Mouse (Mus musculus): ENCODE measurements around the gene Myo1e. TPM values are rescaled to one million over a fixed set of nuclear protein-coding genes. Genes with fewer than 3 reads are reported as not detected.

Gene Myo1e
- polyA plus RNA-seq, 1 experiment from 2014 or later, result 9.7 TPM

DNA sequence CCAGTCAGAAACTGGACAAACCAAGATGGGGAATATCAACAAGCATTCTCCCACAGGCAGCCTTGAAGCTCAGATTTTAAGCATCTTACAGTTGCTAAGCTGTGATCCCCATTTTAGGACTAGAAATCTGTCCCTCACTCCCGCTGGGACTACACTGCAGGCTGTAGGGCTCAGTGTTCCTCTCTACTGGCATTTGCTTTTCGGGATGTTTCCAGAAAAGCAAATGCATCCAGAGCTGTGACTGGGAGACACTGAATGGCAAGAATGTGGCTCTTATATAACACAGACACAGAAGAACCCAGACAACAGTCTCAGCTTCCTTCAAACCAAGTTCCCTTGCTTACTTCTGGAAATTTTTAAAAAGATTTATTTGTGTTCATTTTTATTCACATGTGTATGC is 158.8 kb downstream of the Myo1e start:
- Histone ChIP-seq H3K4me3 (ENCODE audit: low read depth, low read length) (no peak overlapping the region), H3K4me2 (no peak overlapping the region), H3K27me3 (ENCODE audit: control insufficient read depth, insufficient read depth, low read length) (no peaks in the 10 kb centered on the region), H3K9ac (ENCODE audit: low read length) (no peak overlapping the region), H3K27ac (ENCODE audit: low read depth, low read length) (no peak overlapping the region), H3K9me3 (ENCODE audit: control insufficient read depth, low read length) (no peaks in the 10 kb centered on the region), H3K4me1 (ENCODE audit: control insufficient read depth, insufficient read depth, low read length) (no peaks in the 10 kb centered on the region), H3K36me3 (ENCODE audit: control insufficient read depth, insufficient read depth, low read length) (no peaks in the 10 kb centered on the region)
- no peak for DNase-seq (ENCODE audit: low spot score, missing footprints)
- ATAC-seq (ENCODE audit: low FRiP score), result no peak
- WGBS, result 86% methylated on average over 2 of the region's 2 CpGs

DNA sequence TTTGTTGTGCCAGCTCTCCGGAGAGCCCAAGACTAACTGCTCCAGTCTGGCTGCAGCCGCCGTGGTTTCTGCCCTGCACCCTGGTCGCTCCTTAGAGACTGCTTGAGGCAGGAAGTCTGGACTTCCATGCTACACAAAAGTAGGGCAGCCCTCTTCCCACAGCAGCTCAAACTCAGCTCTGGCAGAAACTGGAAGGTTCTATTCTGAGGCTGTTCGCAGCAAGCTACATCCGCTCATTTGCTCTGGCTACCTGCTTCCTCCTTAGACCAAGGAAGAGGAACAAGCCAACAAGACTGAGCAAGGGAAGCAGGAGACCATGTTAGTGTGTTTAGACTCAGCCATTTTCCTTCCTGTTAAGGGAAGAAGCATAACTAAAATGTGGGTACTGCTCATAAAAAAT is 159.7 kb downstream of the Myo1e start:
- H3K36me3 ChIP-seq (ENCODE audit: control insufficient read depth, insufficient read depth, low read length), result no peaks in the 10 kb centered on the region
- DNase-seq (ENCODE audit: low spot score, missing footprints), result no peak
- no peak for ATAC-seq (ENCODE audit: low FRiP score)
- H3K27ac ChIP-seq (ENCODE audit: low read depth, low read length), result no peak overlapping the region
- no peak overlapping the region for H3K4me2 ChIP-seq
- H3K4me3 ChIP-seq (ENCODE audit: low read depth, low read length), result no peak overlapping the region
- H3K9ac ChIP-seq (ENCODE audit: low read length), result no peak overlapping the region
- H3K27me3 ChIP-seq (ENCODE audit: control insufficient read depth, insufficient read depth, low read length), result no peaks in the 10 kb centered on the region
- no peaks in the 10 kb centered on the region for H3K4me1 ChIP-seq (ENCODE audit: control insufficient read depth, insufficient read depth, low read length)
- H3K9me3 ChIP-seq (ENCODE audit: control insufficient read depth, low read length), result no peaks in the 10 kb centered on the region
- 92% methylated on average over 6 of the region's 6 CpGs for WGBS

DNA sequence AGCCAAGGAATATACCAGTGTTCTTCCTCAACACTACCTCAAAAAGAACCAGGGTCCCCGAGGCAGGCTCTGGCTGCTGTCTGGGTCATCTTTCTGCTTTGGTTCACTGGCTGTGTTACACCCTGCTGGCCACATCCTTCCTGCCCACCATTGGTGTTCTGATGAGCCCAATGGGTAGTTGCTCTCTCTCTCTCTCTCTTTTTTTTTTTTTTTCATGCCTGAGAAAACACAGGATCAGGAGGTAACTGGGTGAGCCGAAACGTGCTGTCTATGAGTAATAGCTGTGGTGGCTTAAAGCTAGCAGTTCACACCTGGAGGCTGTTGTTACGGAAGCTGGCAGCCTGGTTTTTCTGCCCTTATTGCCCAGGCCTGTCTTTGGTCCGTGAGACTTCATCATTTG is 164.5 kb downstream of the Myo1e start:
- DNase-seq (ENCODE audit: low spot score, missing footprints) (no peak), ATAC-seq (ENCODE audit: low FRiP score) (no peak)
- Histone ChIP-seq H3K4me1 (ENCODE audit: control insufficient read depth, insufficient read depth, low read length) (no peaks in the 10 kb centered on the region), H3K9me3 (ENCODE audit: control insufficient read depth, low read length) (no peaks in the 10 kb centered on the region), H3K27me3 (ENCODE audit: control insufficient read depth, insufficient read depth, low read length) (no peaks in the 10 kb centered on the region), H3K36me3 (ENCODE audit: control insufficient read depth, insufficient read depth, low read length) (no peaks in the 10 kb centered on the region), H3K4me3 (ENCODE audit: low read depth, low read length) (no peak overlapping the region), H3K4me2 (no peak overlapping the region), H3K9ac (ENCODE audit: low read length) (no peak overlapping the region), H3K27ac (ENCODE audit: low read depth, low read length) (no peak overlapping the region)
- WGBS, result 75% methylated on average over 5 of the region's 5 CpGs

DNA sequence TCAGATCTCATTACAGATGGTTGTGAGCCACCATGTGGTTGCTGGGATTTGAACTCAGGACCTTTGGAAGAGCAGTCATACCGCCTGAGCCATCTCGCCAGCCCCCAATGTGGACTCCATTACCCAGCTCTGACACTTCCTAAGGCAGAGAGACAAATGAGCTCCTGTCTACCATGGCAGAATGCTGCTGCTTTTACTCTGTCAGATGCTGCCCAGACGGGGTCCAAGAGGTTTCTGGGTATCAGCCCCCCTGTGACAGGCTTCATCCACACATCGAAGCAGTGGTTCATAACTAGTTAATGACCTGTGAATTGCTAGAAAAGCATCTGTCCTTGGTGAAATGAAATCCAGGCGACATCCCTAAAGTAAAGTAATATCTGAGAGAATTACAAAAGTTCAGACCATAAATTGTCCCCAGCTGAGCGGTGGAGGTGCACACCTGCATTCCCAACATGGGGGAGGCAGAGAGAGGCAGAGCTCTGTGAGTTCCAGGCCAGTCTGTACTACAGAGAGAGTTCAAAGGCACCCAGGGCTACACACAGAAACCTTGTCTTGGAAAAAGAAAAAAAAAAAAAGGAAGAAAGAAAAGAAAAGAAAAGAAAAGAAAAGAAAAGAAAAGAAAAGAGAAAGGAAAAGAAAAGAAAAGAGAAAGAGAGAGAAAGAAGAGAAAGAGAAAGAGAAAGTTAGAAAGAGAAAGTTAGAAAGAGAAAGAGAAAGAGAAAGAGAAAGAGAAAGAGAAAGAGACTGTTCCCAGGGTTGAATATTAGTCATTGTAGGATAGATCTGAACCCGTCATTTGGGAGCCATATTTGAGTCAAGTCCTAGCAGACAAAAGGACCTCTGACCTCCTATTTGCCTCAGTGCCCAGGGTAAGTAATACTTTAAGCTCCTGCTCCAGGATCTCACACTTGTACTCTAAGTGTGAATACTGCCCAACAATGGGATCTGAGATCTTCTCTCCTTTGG is 172.6 kb downstream of the Myo1e start:
- ATAC-seq (ENCODE audit: low FRiP score), result no peak
- DNase-seq (ENCODE audit: low spot score, missing footprints), result no peak
- Histone ChIP-seq H3K4me1 (ENCODE audit: control insufficient read depth, insufficient read depth, low read length) (no peaks in the 10 kb centered on the region), H3K4me2 (no peak overlapping the region), H3K4me3 (ENCODE audit: low read depth, low read length) (no peak overlapping the region), H3K9ac (ENCODE audit: low read length) (no peak overlapping the region), H3K27ac (ENCODE audit: low read depth, low read length) (no peak overlapping the region), H3K27me3 (ENCODE audit: control insufficient read depth, insufficient read depth, low read length) (no peaks in the 10 kb centered on the region), H3K36me3 (ENCODE audit: control insufficient read depth, insufficient read depth, low read length) (0 out of 2 replicates have a peak, but pooled peaks cover 2% of the 10 kb centered on the region), H3K9me3 (ENCODE audit: control insufficient read depth, low read length) (no peaks in the 10 kb centered on the region)
- 85% methylated on average over 7 of the region's 7 CpGs for WGBS

DNA sequence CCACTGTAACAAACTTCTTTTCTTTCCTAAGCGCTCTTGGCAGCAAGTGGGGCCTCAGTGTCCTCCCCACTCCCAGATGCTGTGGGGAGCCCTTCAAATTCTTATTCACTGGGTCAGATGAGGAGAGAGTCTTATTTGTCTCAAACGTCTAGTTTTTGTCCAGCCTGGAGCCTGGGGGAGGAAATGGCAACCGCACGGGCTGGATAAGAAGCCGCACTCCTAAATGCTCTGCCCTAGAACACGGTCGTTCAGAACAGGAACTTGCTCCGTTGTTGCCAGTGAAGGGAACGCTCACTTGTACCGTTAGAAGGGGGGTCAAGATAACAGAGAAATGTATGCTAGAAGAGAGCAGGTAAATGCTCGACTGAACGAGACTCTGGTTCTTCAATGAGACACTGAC is 174.9 kb downstream of the Myo1e start:
- DNase-seq (ENCODE audit: low spot score, missing footprints), result no peak
- Histone ChIP-seq H3K36me3 (ENCODE audit: control insufficient read depth, insufficient read depth, low read length) (0 out of 2 replicates have a peak, but pooled peaks cover 2% of the 10 kb centered on the region), H3K4me2 (no peak overlapping the region), H3K9me3 (ENCODE audit: control insufficient read depth, low read length) (no peaks in the 10 kb centered on the region), H3K9ac (ENCODE audit: low read length) (no peak overlapping the region), H3K27ac (ENCODE audit: low read depth, low read length) (no peak overlapping the region), H3K4me1 (ENCODE audit: control insufficient read depth, insufficient read depth, low read length) (no peaks in the 10 kb centered on the region), H3K4me3 (ENCODE audit: low read depth, low read length) (no peak overlapping the region), H3K27me3 (ENCODE audit: control insufficient read depth, insufficient read depth, low read length) (no peaks in the 10 kb centered on the region)
- no peak for ATAC-seq (ENCODE audit: low FRiP score)
- 89% methylated on average over 12 of the region's 12 CpGs for WGBS

DNA sequence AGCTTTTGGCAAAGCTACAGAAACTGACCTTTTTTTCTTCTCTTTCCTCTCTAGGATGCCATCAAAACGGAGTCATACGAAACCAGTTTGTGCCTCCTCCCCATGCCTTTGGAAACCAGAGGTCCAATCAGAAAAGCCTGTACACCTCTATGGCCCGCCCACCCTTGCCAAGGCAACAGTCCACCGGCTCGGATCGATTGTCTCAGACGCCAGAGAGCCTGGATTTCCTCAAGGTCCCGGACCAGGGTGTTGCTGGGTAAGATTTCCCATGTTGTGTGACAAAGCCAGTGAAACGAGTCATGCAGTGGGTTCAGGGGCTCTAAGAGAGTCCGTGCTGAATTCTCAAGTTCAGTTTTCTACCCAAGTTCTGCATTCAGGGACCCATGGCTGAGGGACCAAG is 176.6 kb downstream of the Myo1e start:
- no peaks in the 10 kb centered on the region for H3K36me3 ChIP-seq (ENCODE audit: control insufficient read depth, insufficient read depth, low read length)
- no peaks in the 10 kb centered on the region for H3K27me3 ChIP-seq (ENCODE audit: control insufficient read depth, insufficient read depth, low read length)
- DNase-seq (ENCODE audit: low spot score, missing footprints) (no peak), ATAC-seq (ENCODE audit: low FRiP score) (no peak)
- H3K4me3 ChIP-seq (ENCODE audit: low read depth, low read length), result no peak overlapping the region
- H3K27ac ChIP-seq (ENCODE audit: low read depth, low read length), result no peak overlapping the region
- no peak overlapping the region for H3K9ac ChIP-seq (ENCODE audit: low read length)
- H3K4me2 ChIP-seq, result no peak overlapping the region
- H3K9me3 ChIP-seq (ENCODE audit: control insufficient read depth, low read length), result no peaks in the 10 kb centered on the region
- H3K4me1 ChIP-seq (ENCODE audit: control insufficient read depth, insufficient read depth, low read length), result no peaks in the 10 kb centered on the region
- 80% methylated on average over 10 of the region's 10 CpGs for WGBS

DNA sequence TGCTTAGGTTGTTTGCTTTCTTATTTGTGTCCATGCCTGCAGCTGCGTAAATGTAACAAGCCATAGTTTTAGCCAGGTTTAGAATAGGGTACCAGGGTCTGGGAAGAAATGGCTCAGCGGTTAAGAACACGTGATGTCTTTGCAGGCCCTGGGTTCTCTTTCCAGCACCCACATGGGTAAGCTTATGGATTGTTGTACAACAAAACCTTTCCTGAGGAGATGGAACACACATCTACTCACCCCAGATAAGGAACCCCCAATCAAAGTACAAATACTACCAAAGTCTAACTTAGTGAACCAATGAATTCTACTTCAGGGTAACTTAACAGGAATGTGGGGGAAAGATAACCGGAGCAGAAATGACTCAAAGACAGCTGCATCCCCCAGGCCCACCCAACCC is 177.3 kb downstream of the Myo1e start:
- ATAC-seq (ENCODE audit: low FRiP score) (no peak), DNase-seq (ENCODE audit: low spot score, missing footprints) (no peak)
- Histone ChIP-seq H3K9ac (ENCODE audit: low read length) (no peak overlapping the region), H3K27me3 (ENCODE audit: control insufficient read depth, insufficient read depth, low read length) (no peaks in the 10 kb centered on the region), H3K9me3 (ENCODE audit: control insufficient read depth, low read length) (no peaks in the 10 kb centered on the region), H3K27ac (ENCODE audit: low read depth, low read length) (no peak overlapping the region), H3K4me1 (ENCODE audit: control insufficient read depth, insufficient read depth, low read length) (no peaks in the 10 kb centered on the region), H3K4me3 (ENCODE audit: low read depth, low read length) (no peak overlapping the region), H3K4me2 (no peak overlapping the region), H3K36me3 (ENCODE audit: control insufficient read depth, insufficient read depth, low read length) (no peaks in the 10 kb centered on the region)
- WGBS, result 89% methylated on average over 4 of the region's 4 CpGs

DNA sequence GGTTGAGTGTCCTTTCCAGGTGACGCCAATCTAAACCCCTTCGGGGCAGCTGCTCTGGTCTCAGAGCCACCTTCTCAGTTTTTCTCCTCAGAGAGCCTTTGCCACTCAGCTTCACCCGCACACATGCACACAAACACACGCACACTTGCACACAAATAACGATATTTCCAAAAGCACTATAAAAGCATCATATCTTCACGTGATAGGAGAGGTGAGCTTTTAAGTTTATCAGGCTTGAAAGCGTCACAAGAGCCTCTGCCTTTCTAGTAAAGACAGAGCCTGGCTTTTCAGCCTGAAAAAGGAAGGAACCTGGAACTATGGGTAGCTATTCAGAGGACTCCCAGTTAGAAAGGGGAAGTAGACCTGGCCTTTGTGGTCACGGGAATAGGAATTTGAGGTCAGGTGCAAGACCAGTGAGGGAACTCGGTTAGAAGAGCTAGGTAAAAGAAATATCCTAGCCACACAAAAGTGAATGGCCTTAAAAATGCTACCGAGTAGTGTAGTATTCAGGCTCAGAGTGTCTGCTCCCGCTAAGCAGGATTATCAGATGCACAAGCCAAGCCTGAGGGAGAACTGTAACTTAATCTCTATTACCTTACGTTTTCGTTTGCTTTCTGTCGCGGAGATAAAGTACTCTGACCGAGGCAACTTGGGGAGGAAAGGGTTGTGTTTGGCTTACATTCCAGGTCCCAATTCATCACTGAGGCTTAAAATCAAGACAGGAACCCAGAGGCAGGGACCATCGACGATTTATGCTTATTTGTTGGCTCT is 178.0 kb downstream of the Myo1e start:
- H3K9ac ChIP-seq (ENCODE audit: low read length), result no peak overlapping the region
- no peak overlapping the region for H3K27ac ChIP-seq (ENCODE audit: low read depth, low read length)
- H3K4me2 ChIP-seq, result no peak overlapping the region
- no peaks in the 10 kb centered on the region for H3K4me1 ChIP-seq (ENCODE audit: control insufficient read depth, insufficient read depth, low read length)
- no peaks in the 10 kb centered on the region for H3K27me3 ChIP-seq (ENCODE audit: control insufficient read depth, insufficient read depth, low read length)
- ATAC-seq (ENCODE audit: low FRiP score), result no peak
- no peaks in the 10 kb centered on the region for H3K9me3 ChIP-seq (ENCODE audit: control insufficient read depth, low read length)
- H3K4me3 ChIP-seq (ENCODE audit: low read depth, low read length), result no peak overlapping the region
- no peak for DNase-seq (ENCODE audit: low spot score, missing footprints)
- 90% methylated on average over 18 of the region's 18 CpGs for WGBS
- H3K36me3 ChIP-seq (ENCODE audit: control insufficient read depth, insufficient read depth, low read length), result no peaks in the 10 kb centered on the region

Data from midbrain, embryonic 11.5 days (tissue).